Mouse (Mus musculus) thymus, adult 2 months (tissue): ENCODE data around the gene Olfr305. TPM values are rescaled to one million over a fixed set of nuclear protein-coding genes. Genes with fewer than 3 reads are reported as not detected.

Experiments
- DNase-seq: peaks from one replicate; pipeline ENCODE4 v3.0.0; 2021
- H3K27ac ChIP-seq: fragments of 200-500 bp; 2 replicates; pipeline ENCODE4 v1.5.1; 2012; ENCODE audit warnings: low read length, control low read depth; ENCODE audit not compliant: control insufficient read depth, insufficient read depth
- H3K27me3 ChIP-seq: fragments of 200-500 bp; 2 replicates; pipeline ENCODE4 v1.6.1; 2012; ENCODE audit warnings: mild to moderate bottlenecking, low read length, moderate library complexity, mixed read lengths; ENCODE audit not compliant: control insufficient read depth, insufficient read depth
- H3K36me3 ChIP-seq: fragments of 200-500 bp; 2 replicates; pipeline ENCODE4 v1.6.1; 2012; ENCODE audit warnings: mild to moderate bottlenecking, low read length, moderate library complexity; ENCODE audit not compliant: control insufficient read depth, insufficient read depth
- H3K4me1 ChIP-seq: fragments of 200-500 bp; replicated peaks from 2 replicates; pipeline ENCODE4 v1.6.1; 2012; ENCODE audit warnings: low read length; ENCODE audit not compliant: control insufficient read depth, insufficient read depth
- H3K4me3 ChIP-seq: fragments of 200-500 bp; 2 replicates; pipeline ENCODE4 v1.5.1; 2012; ENCODE audit warnings: mild to moderate bottlenecking, low read length, control low read depth, moderate library complexity; ENCODE audit not compliant: control insufficient read depth, insufficient read depth
- CTCF ChIP-seq: fragments of 200-500 bp; IDR thresholded peaks from 2 replicates; pipeline ENCODE4 v1.5.1; 2012; ENCODE audit warnings: mild to moderate bottlenecking, control low read depth, low read length, moderate library complexity, borderline replicate concordance; ENCODE audit not compliant: control insufficient read depth, poor library complexity, insufficient read depth; ENCODE audit errors: extremely low read depth
- POLR2A ChIP-seq: fragments of 200-500 bp; IDR thresholded peaks from 2 replicates; pipeline ENCODE4 v1.6.1; 2012; ENCODE audit warnings: mild to moderate bottlenecking, low read length, control low read depth, moderate library complexity; ENCODE audit not compliant: control insufficient read depth, poor library complexity, insufficient read depth; ENCODE audit errors: extremely low read depth
- WGBS: fragments of 180-500 bp; shearing (Covaris S2); methylation state at CpG from one replicate; pipeline ENCODE4 v1.1.7; 2018; 5-methylcytosine and 5-hydroxymethylcytosine counted together
- polyA plus RNA-seq: library from polyadenylated mRNA; depleted of rRNA; stranded (reverse); fragments of >200 nt; gene quantifications from 2 replicates; pipeline ENCODE4 v1.2.3, GENCODE M21; 2012; rRNA removed

Olfr305 gene
- polyA plus RNA-seq, 1 experiment = not detected

GRCm38 (mm10) chr7:86342881-86343565 lies 23.7 kb downstream of the Olfr305 start:
- Histone ChIP-seq H3K27me3 (no peaks in the 10 kb centered on the region), H3K4me1 (no peaks in the 10 kb centered on the region), H3K4me3 (no peak overlapping the region), H3K27ac (no peak overlapping the region), H3K36me3 (no peaks in the 10 kb centered on the region)
- DNase-seq = no peak
- TF ChIP-seq CTCF (no peak), POLR2A (no peak)
- 84% methylated on average over 14 of the region's 14 CpGs for WGBS

GRCm38 (mm10) chr7:86337486-86337885 lies 29.2 kb downstream of the Olfr305 start, which contains the start of gene Olfr307:
Gene Olfr307 (minus strand): TSS chr7:86337586.
- H3K27ac ChIP-seq = no peak within 1 kb of the TSS
- no peaks in the 10 kb centered on the region for H3K36me3 ChIP-seq
- 83% methylated on average over 1 of the region's 1 CpGs for WGBS
- no peak for DNase-seq
- TF ChIP-seq POLR2A (no peak), CTCF (no peak)
- H3K4me1 ChIP-seq = no peaks in the 10 kb centered on the region
- no peak within 1 kb of the TSS for H3K4me3 ChIP-seq
- H3K27me3 ChIP-seq = no peaks in the 10 kb centered on the region

DNA sequence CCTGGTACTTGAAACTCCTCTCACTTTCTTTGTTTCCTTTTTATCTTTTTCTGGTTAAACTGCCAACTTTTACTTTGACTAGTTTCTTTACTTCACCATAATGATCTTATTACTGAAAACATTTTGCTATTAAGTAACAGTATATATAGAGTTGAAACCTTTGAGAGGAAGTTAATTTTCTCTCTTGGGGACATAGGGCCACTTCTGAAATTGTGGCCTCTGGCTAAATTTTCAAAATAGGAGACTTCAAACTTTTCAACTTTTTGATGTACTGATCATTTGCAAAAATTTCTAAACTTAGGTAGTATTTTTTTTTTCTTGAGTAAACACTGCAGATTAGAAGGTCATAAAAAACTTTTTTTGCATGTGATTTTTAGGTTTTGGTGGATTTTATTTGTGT lies 41.2 kb downstream of the Olfr305 start, which contains the start of gene Olfr308:
Olfr308 (minus strand) TSS at position 101 of the 400 bp plus-strand sequence.
- Histone ChIP-seq H3K4me1 (no peaks in the 10 kb centered on the region), H3K36me3 (no peaks in the 10 kb centered on the region), H3K27ac (no peak within 1 kb of the TSS), H3K27me3 (no peaks in the 10 kb centered on the region), H3K4me3 (no peak within 1 kb of the TSS)
- DNase-seq = no peak
- TF ChIP-seq POLR2A = no peak
- TF ChIP-seq CTCF = no peak

DNA sequence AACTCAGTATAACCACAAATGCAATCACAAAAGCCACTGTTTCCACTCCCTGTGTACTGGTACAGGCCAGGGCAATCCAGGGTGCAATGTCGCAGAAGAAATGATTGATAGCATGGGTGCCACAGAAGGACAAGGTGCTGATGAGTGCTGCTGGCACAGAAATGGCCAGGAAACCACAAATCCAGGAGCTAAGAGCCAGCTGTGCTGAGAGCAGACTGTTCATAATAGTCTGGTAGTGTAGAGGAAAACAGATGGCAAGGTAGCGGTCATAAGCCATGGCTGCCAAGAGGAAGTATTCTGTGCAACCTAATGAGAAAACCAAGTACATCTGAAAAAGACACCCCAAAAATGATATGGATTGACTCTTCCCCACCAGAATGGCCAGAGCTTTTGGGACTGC lies 45.4 kb downstream of the Olfr305 start:
- TF ChIP-seq CTCF (no peak), POLR2A (no peak)
- no peak overlapping the region for H3K4me3 ChIP-seq
- no peak for DNase-seq
- no peaks in the 10 kb centered on the region for H3K4me1 ChIP-seq
- H3K27ac ChIP-seq = no peak overlapping the region
- no peaks in the 10 kb centered on the region for H3K27me3 ChIP-seq
- WGBS = 71% methylated on average over 2 of the region's 2 CpGs
- H3K36me3 ChIP-seq = no peaks in the 10 kb centered on the region

DNA sequence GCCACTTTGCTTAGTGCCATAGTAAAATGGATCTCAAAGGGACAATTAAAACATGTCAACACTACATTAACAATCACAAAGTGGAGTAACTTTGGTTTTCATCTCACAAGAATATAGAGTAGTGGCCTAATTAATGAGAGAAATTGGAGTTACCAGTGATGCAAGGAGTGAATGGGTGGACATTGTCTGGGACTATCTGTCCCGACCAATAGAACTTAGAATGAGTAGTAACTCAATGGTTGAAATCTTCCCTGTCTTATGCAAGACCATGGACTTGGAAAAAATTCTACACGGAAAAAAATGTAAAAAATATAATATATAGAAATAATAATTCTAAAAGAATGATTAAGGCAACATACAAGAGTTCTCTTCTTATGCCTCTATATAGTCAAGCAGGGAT lies 53.1 kb downstream of the Olfr305 start, which contains the start of gene Olfr309:
Olfr309 (minus strand) TSS at position 101 of the 400 bp plus-strand sequence.
- TF ChIP-seq POLR2A = no peak
- TF ChIP-seq CTCF = no peak
- WGBS = 81% methylated on average over 2 of the region's 2 CpGs

More for the DNA sequence above, 53.1 kb downstream of the Olfr305 start, which contains the start of gene Olfr309:
- H3K4me1 ChIP-seq = no peaks in the 10 kb centered on the region
- H3K4me3 ChIP-seq = no peak within 1 kb of the TSS
- no peak within 1 kb of the TSS for H3K27ac ChIP-seq
- no peaks in the 10 kb centered on the region for H3K36me3 ChIP-seq
- H3K27me3 ChIP-seq = no peaks in the 10 kb centered on the region
- DNase-seq = no peak

Other genes starting within 250 kb of the Olfr305 start
- gene Vmn2r75, start 195.2 kb downstream of the Olfr305 start, polyA plus RNA-seq = not detected in 2 replicates
- not detected in 2 replicates for gene Vmn2r76, start 120.6 kb downstream of the Olfr305 start, polyA plus RNA-seq
- not detected in 2 replicates for gene Olfr310, start 89.8 kb downstream of the Olfr305 start, polyA plus RNA-seq
- gene Olfr309, start 53.2 kb downstream of the Olfr305 start, polyA plus RNA-seq = not detected in 2 replicates
- gene Olfr308, start 41.3 kb downstream of the Olfr305 start, polyA plus RNA-seq = not detected in 2 replicates
- gene Olfr307, start 29.3 kb downstream of the Olfr305 start, polyA plus RNA-seq = not detected in 2 replicates
- gene Olfr304, start 19.7 kb upstream of the Olfr305 start, polyA plus RNA-seq = not detected in 2 replicates
- not detected in 2 replicates for gene Olfr303, start 30.9 kb upstream of the Olfr305 start, polyA plus RNA-seq
- not detected in 2 replicates for gene Olfr301, start 36.9 kb upstream of the Olfr305 start, polyA plus RNA-seq
- gene Olfr299, start 93.0 kb upstream of the Olfr305 start, polyA plus RNA-seq = not detected in 2 replicates
- gene Olfr298, start 125.6 kb upstream of the Olfr305 start, polyA plus RNA-seq = not detected in 2 replicates
- gene Olfr297, start 153.0 kb upstream of the Olfr305 start, polyA plus RNA-seq = not detected in 2 replicates
- gene Olfr295, start 216.9 kb upstream of the Olfr305 start, polyA plus RNA-seq = not detected in 2 replicates
- not detected in 2 replicates for gene Olfr294, start 249.7 kb upstream of the Olfr305 start, polyA plus RNA-seq